Mouse (Mus musculus): ENCODE data around the gene Alg1. TPM values are rescaled to one million over a fixed set of nuclear protein-coding genes. Genes with fewer than 3 reads are reported as not detected.

Gene Alg1
- 34.9 TPM for polyA plus RNA-seq (2015; fragmentation: Illumina TruSeq; extraction: RNeasy Lipid Tissue Mini Kit (QIAGEN cat#74804); ENCODE audit: low read depth, low replicate concordance)

GRCm38 (mm10) chr16:5233418-5234313 is at the start of gene Alg1:
TSS of gene Alg1 (plus strand) at chr16:5233621.

GRCm38 (mm10) chr16:5203668-5204433 is 29.6 kb upstream of the Alg1 start, which contains the start of gene Nagpa:
TSS of gene Nagpa (minus strand) at chr16:5204012.

GRCm38 (mm10) chr16:5222140-5222539 is 11.3 kb upstream of the Alg1 start, which contains the start of gene AU021092:
TSS of gene AU021092 (minus strand) at chr16:5222299.

GRCm38 (mm10) chr16:5255779-5256496 is 22.5 kb downstream of the Alg1 start, which contains the start of gene Eef2kmt:
TSS of gene Eef2kmt (minus strand) at chr16:5255983.

Other genes starting within 250 kb of the Alg1 start
- gene Sept12, start 235.8 kb upstream of the Alg1 start, polyA plus RNA-seq (2015; fragmentation: Illumina TruSeq; extraction: RNeasy Lipid Tissue Mini Kit (QIAGEN cat#74804); ENCODE audit: low read depth, low replicate concordance): not detected
- gene Smim22, start 226.3 kb upstream of the Alg1 start, polyA plus RNA-seq (2015; fragmentation: Illumina TruSeq; extraction: RNeasy Lipid Tissue Mini Kit (QIAGEN cat#74804); ENCODE audit: low read depth, low replicate concordance): not detected
- gene Rogdi, start 220.1 kb upstream of the Alg1 start, polyA plus RNA-seq (2015; fragmentation: Illumina TruSeq; extraction: RNeasy Lipid Tissue Mini Kit (QIAGEN cat#74804); ENCODE audit: low read depth, low replicate concordance): 230 TPM
- gene Glyr1, start 183.8 kb upstream of the Alg1 start, polyA plus RNA-seq (2015; fragmentation: Illumina TruSeq; extraction: RNeasy Lipid Tissue Mini Kit (QIAGEN cat#74804); ENCODE audit: low read depth, low replicate concordance): 168 TPM
- gene Ubn1, start 183.6 kb upstream of the Alg1 start, polyA plus RNA-seq (2015; fragmentation: Illumina TruSeq; extraction: RNeasy Lipid Tissue Mini Kit (QIAGEN cat#74804); ENCODE audit: low read depth, low replicate concordance): 24.7 TPM
- 0.31 TPM for gene Ppl, start 101.2 kb upstream of the Alg1 start, polyA plus RNA-seq (2015; fragmentation: Illumina TruSeq; extraction: RNeasy Lipid Tissue Mini Kit (QIAGEN cat#74804); ENCODE audit: low read depth, low replicate concordance)
- 11.1 TPM for gene Sec14l5, start 86.5 kb upstream of the Alg1 start, polyA plus RNA-seq (2015; fragmentation: Illumina TruSeq; extraction: RNeasy Lipid Tissue Mini Kit (QIAGEN cat#74804); ENCODE audit: low read depth, low replicate concordance)
- 9.0 TPM for gene Nagpa, start 29.6 kb upstream of the Alg1 start, polyA plus RNA-seq (2015; fragmentation: Illumina TruSeq; extraction: RNeasy Lipid Tissue Mini Kit (QIAGEN cat#74804); ENCODE audit: low read depth, low replicate concordance)
- gene AU021092, start 11.3 kb upstream of the Alg1 start, polyA plus RNA-seq (2015; fragmentation: Illumina TruSeq; extraction: RNeasy Lipid Tissue Mini Kit (QIAGEN cat#74804); ENCODE audit: low read depth, low replicate concordance): 6.1 TPM
- gene Eef2kmt, start 22.4 kb downstream of the Alg1 start, polyA plus RNA-seq (2015; fragmentation: Illumina TruSeq; extraction: RNeasy Lipid Tissue Mini Kit (QIAGEN cat#74804); ENCODE audit: low read depth, low replicate concordance): 7.3 TPM